8 mouse cellular contexts compared by ENCODE assay signal in genomic region chr7:27978683-27979528, GRCm38 (mm10). TPM values are rescaled to one million over a fixed set of nuclear protein-coding genes. Genes with fewer than 3 reads are reported as not detected.
A peak's percentile ranks its signal among the peaks of the same experiment; 100 is the strongest.
DNase-seq lines count a peak whose midpoint lies in the region; ATAC-seq and TF ChIP-seq lines count a peak whose summit lies in the region.

Zfp780b (minus strand) TSS chr7:27979171.

- H3K4me2 ChIP-seq in heart, embryonic 12.5 days, result peak within 1 kb of the TSS; percentile 97
- peak within 1 kb of the TSS; percentile 73 for H3K4me2 ChIP-seq in kidney, postnatal 0 days (ENCODE audit: low read length)
- peak within 1 kb of the TSS; percentile 75 for H3K4me2 ChIP-seq in liver, embryonic 11.5 days
- peak within 1 kb of the TSS; percentile 81 for H3K4me2 ChIP-seq in stomach, embryonic 14.5 days (replicated peaks; ENCODE audit: low read depth, low read length)

- H3K36me3 ChIP-seq in heart, embryonic 12.5 days, result peaks cover 17% of the 10 kb centered on the region
- no peaks in the 10 kb centered on the region for H3K36me3 ChIP-seq in kidney, postnatal 0 days (ENCODE audit: insufficient read depth, low read length)
- no peaks in the 10 kb centered on the region; the same call in 1 of the 2 replicates for H3K36me3 ChIP-seq in liver, embryonic 11.5 days (ENCODE audit: control insufficient read depth, insufficient read depth, low read length)
- no peaks in the 10 kb centered on the region for H3K36me3 ChIP-seq in stomach, embryonic 14.5 days (ENCODE audit: control insufficient read depth, insufficient read depth, low read length)

- H3K4me1 ChIP-seq in heart, embryonic 12.5 days (replicated peaks), result peaks cover 11% of the 10 kb centered on the region
- 0 out of 2 replicates have a peak, but pooled peaks cover 4% of the 10 kb centered on the region for H3K4me1 ChIP-seq in kidney, postnatal 0 days (replicated peaks; ENCODE audit: insufficient read depth, low read length)
- H3K4me1 ChIP-seq in liver, embryonic 11.5 days (replicated peaks; ENCODE audit: control insufficient read depth, insufficient read depth, low read length), result peaks cover 6% of the 10 kb centered on the region
- peaks cover 9% of the 10 kb centered on the region for H3K4me1 ChIP-seq in stomach, embryonic 14.5 days (ENCODE audit: control insufficient read depth, insufficient read depth, low read length)

- 0 out of 2 replicates have a peak, but pooled peaks have one; percentile 4 for TF ChIP-seq CTCF in kidney, postnatal 0 days (IDR thresholded peaks at IDR 0.05; ENCODE audit: low read depth)

- peak; percentile 83 for DNase-seq in CD4-positive helper T cell, adult 2 months (ENCODE audit: low read depth, low spot score)
- peak; percentile 26 for DNase-seq in brain, embryonic 18.5 days (ENCODE audit: low read depth, low spot score)
- peak; percentile 78 for DNase-seq in kidney, postnatal 0 days (ENCODE audit: low spot score)
- peak; percentile 84 for DNase-seq in liver, embryonic 11.5 days (ENCODE audit: low spot score)
- peak; percentile 79 for DNase-seq in naive thymus-derived CD4-positive, alpha-beta T cell, adult 2 months (ENCODE audit: low read depth)

- peak within 1 kb of the TSS; percentile 57 for H3K27ac ChIP-seq in heart, embryonic 12.5 days (ENCODE audit: poor library complexity, severe bottlenecking)
- H3K27ac ChIP-seq in kidney, postnatal 0 days, result peak within 1 kb of the TSS; percentile 85
- peak within 1 kb of the TSS; percentile 44 for H3K27ac ChIP-seq in liver, embryonic 11.5 days (ENCODE audit: low read depth, low read length)
- peak within 1 kb of the TSS; percentile 87 for H3K27ac ChIP-seq in stomach, embryonic 14.5 days (ENCODE audit: low read length)

- H3K27me3 ChIP-seq in heart, embryonic 12.5 days (replicated peaks), result no peaks in the 10 kb centered on the region
- H3K27me3 ChIP-seq in kidney, postnatal 0 days (ENCODE audit: insufficient read depth, low read length), result no peaks in the 10 kb centered on the region
- no peaks in the 10 kb centered on the region for H3K27me3 ChIP-seq in liver, embryonic 11.5 days (replicated peaks; ENCODE audit: control insufficient read depth, insufficient read depth, low read length)
- no peaks in the 10 kb centered on the region for H3K27me3 ChIP-seq in stomach, embryonic 14.5 days (ENCODE audit: control insufficient read depth, insufficient read depth, low read length)

- peak; percentile 97 for ATAC-seq in erythroid progenitor cell, adult 5-6 weeks (replicated peaks; ENCODE audit: low FRiP score, poor library complexity, severe bottlenecking)
- peak; percentile 86 for ATAC-seq in heart, embryonic 12.5 days (ENCODE audit: insufficient number of reproducible peaks, low FRiP score)
- peak; percentile 85 for ATAC-seq in kidney, postnatal 0 days (replicated peaks; ENCODE audit: low FRiP score, low read depth)
- peak; percentile 89 for ATAC-seq in liver, embryonic 11.5 days (replicated peaks; ENCODE audit: low FRiP score)
- ATAC-seq in stomach, embryonic 14.5 days (ENCODE audit: insufficient number of reproducible peaks, insufficient read depth, low FRiP score, low read depth), result peak; percentile 86

- peak within 1 kb of the TSS; percentile 76 for H3K4me3 ChIP-seq in heart, embryonic 12.5 days
- peak within 1 kb of the TSS; percentile 76 for H3K4me3 ChIP-seq in kidney, postnatal 0 days (replicated peaks; ENCODE audit: low read depth, low read length)
- peak within 1 kb of the TSS; percentile 74 for H3K4me3 ChIP-seq in liver, embryonic 11.5 days (ENCODE audit: low read depth, low read length)
- H3K4me3 ChIP-seq in stomach, embryonic 14.5 days (ENCODE audit: low read depth, low read length), result peak within 1 kb of the TSS; percentile 89

- WGBS in heart, embryonic 12.5 days, result under 1% methylated on average over 29 of the region's 29 CpGs
- under 1% methylated on average over 29 of the region's 29 CpGs for WGBS in kidney, postnatal 0 days
- under 1% methylated on average over 29 of the region's 29 CpGs for WGBS in liver, embryonic 11.5 days
- WGBS in stomach, embryonic 14.5 days, result under 1% methylated on average over 29 of the region's 29 CpGs

- peaks cover 22% of the 10 kb centered on the region for H3K9me3 ChIP-seq in heart, embryonic 12.5 days (replicated peaks)
- no peaks in the 10 kb centered on the region for H3K9me3 ChIP-seq in kidney, postnatal 0 days (replicated peaks; ENCODE audit: low read length)
- peaks cover 11% of the 10 kb centered on the region for H3K9me3 ChIP-seq in liver, embryonic 11.5 days (ENCODE audit: control insufficient read depth, low read length)
- H3K9me3 ChIP-seq in stomach, embryonic 14.5 days (ENCODE audit: control insufficient read depth, low read depth, low read length), result peaks cover 22% of the 10 kb centered on the region

- H3K9ac ChIP-seq in heart, embryonic 12.5 days, result peak within 1 kb of the TSS; percentile 88
- peak within 1 kb of the TSS; percentile 68 for H3K9ac ChIP-seq in kidney, postnatal 0 days (ENCODE audit: low read depth, low read length)
- peak within 1 kb of the TSS; percentile 87 for H3K9ac ChIP-seq in liver, embryonic 11.5 days (ENCODE audit: low read depth, low read length)
- H3K9ac ChIP-seq in stomach, embryonic 14.5 days (replicated peaks; ENCODE audit: low read depth, low read length), result peak within 1 kb of the TSS; percentile 79

RNA-seq across cellular contexts. Expression of gene Zfp780b, which starts in this region (rescaled TPM):
- total RNA-seq in erythroid progenitor cell, adult 5-6 weeks (2015; ENCODE audit: low replicate concordance), result 2.1 and 6.5 TPM in 2 replicates
- 2.7 and 7.6 TPM in 2 replicates for total RNA-seq in erythroid progenitor cell, adult 5-6 weeks (2017; ENCODE audit: low replicate concordance)
- polyA plus RNA-seq in heart, embryonic 12.5 days (2016; fragmentation: Nextera tagmentation; extraction: Ambion mirVana), result 13.9 TPM in 2 replicates
- 9.4 and 11.7 TPM in 2 replicates for polyA plus RNA-seq in kidney, postnatal 0 days (2015; fragmentation: Nextera tagmentation; extraction: Ambion mirVana)
- polyA plus RNA-seq in liver, embryonic 11.5 days (2014; fragmentation: Nextera tagmentation; extraction: Ambion mirVana), result 14.1 and 15.4 TPM in 2 replicates
- polyA plus RNA-seq in stomach, embryonic 14.5 days (2014; fragmentation: Nextera tagmentation; extraction: Ambion mirVana), result 22.5 and 25.1 TPM in 2 replicates

Comparison
In these comparisons a context has a peak if more than half of its experiments do, and no peak if none do; other contexts are left out.
1. Peak in every context shown above with its lines: DNase-seq, ATAC-seq, H3K4me3 ChIP-seq and H3K27ac ChIP-seq.
2. DNase-seq: peak in every context shown above with its lines; median percentile 84 in liver, embryonic 11.5 days; 83 in CD4-positive helper T cell, adult 2 months; 79 in naive thymus-derived CD4-positive, alpha-beta T cell, adult 2 months; 78 in kidney, postnatal 0 days; 26 in brain, embryonic 18.5 days.